Mouse (Mus musculus) c-Kit-positive CD71-positive TER-119-negative erythroid progenitor cells, embryonic 14.5 days (primary cell): ENCODE results near the gene Lrrc75a.
"Not testable (repeated sequence)": the region's sequence is repeated elsewhere in the genome, so short reads cannot be mapped to it uniquely, and the experiment has no call there.

ENCODE experiments used
- DNase-seq: peaks from one replicate; pipeline ENCODE4 v3.0.0-alpha.2; 2013; ENCODE audit warnings: low read depth

Gene Lrrc75a

DNA sequence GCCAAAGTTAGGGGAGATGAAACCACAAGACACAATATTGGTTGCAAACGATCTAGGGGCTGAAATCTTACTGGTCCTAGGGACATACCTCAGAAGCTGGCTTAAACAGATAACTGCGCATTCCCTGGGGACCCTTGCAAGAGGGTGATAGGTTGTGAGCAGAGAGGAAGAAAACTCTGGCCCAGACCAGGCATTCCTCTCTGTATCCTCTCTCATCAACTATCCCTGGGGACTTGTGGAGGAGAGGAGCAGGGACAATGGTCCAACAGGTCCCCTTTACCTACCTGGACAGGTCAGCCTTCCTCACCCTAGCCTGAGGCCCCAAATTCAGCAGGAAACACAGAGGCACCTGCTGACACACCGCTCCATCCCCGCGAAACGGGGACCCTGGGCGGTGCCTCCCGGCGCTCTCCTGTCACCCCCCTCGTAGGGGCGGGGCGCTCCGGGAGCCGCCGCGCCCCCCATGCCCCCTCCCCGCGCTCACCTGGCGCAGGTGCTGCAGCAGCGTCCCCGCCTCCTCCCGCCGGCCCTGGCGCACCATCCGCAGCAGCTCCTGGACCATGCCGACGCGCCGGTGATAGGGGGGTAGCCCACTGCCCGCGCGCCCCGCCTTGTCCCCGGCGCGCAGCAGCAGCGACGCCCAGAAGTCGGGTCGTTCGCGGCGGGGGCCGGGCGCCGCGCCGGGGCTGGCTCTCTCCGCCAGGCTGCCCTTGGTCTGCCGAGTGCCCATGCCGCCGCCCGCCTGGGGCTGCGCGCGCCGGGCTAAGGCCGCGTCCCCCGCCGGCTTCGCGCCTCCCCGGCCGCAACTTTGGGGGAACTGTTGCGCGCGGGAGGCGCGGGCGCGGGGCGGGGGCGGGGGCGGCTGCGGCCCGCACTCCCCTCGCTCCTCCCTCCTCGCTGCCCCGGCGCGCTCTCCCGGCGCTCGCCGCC lies at the start of gene Lrrc75a:
TSS of gene Lrrc75a (minus strand) at position 863 of the 930 bp plus-strand sequence.
- no peak for DNase-seq

DNA sequence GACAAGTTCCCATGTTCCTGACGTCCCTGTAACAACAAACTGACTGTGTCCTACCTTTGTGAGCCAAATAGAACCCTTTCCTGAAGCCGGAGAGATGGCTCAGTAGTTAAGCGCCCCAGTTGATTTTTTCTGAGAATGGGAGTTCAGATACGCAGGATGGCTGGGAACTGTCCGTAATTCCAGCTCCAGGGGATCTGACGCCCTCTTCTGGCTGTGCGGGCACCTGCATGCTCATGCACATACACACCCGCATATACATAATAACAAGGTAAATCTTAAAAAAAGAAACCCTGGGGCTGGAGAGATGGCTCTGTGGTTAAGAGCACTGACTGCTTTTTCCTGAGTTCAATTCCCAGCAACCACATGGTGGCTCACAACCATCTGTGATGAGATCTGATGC lies 46.8 kb upstream of the Lrrc75a start:
- no peak for DNase-seq

DNA sequence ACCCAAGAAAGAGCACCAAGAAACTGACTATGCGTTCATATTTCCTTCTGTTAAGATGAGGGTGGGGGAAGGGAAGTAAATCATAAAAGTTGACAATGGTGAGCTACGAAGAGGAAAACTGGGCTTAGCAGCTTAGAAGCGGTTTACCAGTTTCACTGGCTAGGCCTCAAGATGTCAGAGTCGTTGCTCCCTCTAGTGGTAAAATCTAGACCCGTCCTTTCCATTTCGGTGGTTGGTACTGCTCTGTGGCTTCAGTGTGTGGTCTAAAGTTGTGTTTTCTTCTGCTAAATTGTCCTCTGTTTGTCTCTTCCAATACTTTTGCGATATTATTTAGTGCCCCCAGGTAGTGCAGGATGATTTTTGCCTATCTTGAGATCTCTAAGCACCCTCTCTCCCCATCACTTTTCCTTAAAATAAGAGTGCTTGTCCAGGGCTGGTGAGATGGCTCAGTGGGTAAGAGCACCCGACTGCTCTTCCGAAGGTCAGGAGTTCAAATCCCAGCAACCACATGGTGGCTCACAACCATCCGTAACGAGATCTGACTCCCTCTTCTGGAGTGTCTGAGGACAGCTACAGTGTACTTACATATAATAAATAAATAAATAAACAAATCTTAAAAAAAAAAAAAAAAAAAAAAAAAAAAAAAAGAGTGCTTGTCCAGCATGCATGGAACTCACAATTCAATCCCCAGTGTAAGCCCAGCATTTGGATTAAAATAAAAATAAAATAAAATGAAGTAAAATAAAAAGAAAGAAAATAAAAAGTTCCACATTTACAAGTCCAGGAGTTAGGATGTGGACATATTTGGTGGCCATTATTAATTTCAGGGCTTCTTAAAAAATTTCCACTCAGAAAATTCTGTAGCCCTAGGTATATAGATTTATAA lies 45.2 kb upstream of the Lrrc75a start:
- DNase-seq, result peak; percentile 59

DNA sequence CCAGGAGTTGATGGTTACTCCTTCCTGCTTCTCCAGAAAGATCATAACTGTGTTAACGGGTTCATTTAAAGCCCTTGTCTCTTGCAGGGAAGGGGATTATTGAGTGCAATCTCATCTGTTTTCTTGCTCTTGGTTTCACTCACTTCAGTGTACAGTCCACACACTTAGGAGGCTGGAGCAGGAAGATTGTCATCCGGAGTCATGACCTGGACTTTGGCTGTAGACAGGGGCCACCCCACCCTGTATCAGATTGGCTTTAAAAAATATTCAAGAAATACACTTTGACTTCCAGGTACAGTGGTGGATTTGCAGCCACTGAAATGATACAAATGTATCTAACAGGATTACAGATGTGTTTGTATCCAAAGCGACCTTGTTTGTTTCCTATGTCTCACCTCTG lies 43.3 kb upstream of the Lrrc75a start:
- DNase-seq, result no peak

DNA sequence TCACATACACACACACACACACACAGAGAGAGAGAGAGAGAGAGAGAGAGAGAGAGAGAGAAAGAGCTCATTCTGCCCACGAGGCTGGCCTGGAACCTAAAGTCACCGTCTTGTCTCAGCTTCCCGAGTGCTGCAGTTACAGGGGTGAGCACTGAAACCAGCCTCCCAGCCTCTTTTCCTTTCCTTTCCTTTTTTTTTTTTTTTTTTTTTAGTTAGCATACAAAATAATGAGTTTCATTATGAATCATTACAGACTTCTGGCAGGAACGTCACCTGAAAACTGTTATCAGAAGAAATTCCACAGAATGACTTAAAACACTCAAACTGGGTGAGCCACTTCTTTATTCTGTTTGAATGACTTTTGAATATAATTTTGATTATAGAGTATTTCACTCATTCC lies 31.6 kb upstream of the Lrrc75a start:
- no peak for DNase-seq

DNA sequence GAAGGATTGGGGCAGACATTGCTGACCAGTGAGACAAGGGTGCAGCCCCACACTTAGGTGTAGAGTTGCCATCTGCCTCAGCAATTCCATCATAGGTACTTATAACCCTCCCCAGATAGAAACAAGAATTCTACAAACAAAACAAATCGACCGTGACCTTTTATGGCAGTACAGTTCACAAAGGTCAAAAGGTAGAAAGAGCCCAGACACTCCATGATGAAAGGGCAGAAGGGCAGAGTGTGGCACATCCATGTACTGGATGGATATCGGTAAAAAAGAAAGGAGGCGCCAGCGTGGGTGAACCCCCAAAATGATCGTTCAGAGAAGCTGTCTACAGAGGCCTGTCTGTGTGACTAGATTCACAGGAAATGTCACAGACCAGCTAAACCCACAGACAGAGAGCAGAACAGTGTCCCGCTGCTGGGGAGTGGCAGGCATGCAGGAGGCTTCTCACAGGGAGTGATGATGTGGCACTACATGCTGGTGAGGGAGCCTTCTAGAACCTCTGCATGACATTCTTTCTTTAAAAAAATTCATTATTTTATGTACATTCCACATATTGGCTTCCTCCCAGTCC lies 30.5 kb upstream of the Lrrc75a start:
- no peak for DNase-seq

DNA sequence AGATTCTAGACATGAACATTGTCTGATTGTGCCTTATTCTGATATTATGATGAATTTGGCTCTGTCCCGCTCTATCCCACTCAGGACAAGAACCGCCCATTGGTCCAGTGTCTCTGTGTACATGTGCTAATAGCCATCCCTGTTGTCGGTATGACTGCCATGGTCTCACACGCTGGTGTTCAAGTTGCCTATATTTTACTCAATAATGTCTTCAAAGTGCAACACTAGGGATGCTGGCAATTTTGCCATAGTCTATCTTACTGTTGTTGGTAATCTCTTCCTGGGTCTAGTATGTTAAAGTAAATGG lies 27.9 kb upstream of the Lrrc75a start:
- DNase-seq, result no peak

DNA sequence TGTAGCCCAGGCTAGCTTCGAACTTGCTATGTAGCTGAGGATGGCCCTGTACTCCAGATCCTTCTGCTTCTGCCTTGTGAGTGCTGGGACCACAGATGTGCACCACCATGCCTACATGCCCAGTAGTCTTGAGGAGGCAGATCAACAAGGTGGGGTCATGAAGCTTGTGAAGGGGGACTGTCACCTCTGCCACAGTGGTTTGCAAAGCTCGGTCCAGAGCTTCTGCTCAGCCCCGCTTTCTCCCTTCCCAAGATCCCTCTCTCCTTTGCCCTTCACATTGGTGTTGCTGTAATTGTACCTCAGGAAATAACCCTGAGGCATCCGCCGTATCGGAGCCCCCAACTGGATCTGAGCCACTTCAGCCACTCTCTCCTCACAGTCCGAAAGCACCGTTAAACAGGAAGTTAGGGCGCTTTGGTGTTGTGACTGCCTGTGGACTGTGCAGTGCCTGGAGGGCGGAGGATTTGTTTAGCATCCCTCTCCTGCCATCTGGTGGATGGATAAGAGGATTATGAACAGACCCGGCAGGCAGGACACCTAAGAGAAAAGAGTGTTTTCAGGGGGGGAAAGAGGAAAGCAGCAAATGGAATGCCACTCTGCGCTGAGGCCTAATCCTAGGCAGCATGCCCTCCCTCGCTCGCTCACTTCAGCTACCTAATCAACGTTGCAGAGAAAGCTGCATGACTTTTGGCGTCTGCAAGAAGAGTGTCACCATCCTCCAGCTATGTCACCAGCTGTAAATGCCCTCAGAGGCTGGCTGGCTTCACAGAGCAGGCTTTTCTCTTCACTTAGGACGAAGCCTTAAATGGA lies 27.4 kb upstream of the Lrrc75a start:
- peak; percentile 51 for DNase-seq

DNA sequence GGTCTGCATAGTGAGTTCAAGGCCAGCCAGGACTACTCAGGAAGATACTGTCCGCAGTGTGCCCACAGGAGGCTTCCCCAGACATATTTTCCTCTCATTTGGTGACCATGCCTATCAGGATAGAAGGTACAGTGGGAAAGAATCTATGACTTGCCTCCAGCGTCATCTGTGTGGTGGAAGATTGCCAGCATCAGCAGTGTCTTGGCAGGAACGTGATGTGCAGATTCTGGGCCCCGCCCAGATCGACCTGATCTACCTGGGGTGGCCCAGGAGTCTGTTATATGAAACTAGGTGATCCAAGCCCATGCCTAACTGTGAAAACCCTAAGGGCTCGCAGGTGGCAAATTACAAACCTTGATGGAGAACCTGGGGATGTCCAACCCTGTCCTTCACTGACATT lies 21.7 kb upstream of the Lrrc75a start:
- no peak for DNase-seq

DNA sequence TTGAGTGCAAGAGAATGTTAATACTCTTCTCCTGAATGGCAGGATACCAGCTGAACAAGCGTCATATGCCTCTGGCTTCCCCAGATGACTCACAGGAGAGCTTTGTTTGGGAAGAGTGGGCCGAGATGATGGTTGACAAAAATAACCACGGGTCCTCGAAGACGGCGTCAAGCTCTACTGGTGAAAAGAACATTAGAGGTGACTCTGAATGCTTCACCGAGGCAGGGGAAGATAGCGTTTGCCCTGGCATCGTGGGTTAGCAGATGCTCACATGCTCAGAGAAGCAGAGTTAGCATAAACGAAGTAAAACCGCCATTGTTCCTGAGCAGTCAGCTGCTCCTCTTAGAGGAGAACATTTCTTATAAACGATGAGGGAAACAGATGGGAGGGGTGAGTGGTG lies 21.1 kb upstream of the Lrrc75a start:
- DNase-seq, result no peak

DNA sequence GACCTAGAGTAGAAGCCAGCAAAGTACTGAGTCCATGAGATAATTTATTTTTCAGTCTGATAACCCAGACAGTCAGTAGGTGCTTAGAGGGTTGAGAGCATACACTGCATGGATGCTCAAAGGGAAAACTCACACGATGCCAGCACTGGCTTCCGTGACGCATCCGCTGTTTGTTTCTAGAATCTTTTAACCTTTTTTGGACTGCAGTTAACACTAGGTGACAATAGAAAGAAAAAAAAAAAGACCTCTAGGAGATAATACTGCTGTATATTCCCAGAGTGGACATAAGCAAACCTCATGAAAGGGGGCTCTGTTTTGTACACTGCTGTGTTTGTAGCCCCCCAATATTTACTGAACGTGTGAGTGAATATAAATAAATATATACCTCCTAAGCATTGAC lies 20.7 kb upstream of the Lrrc75a start:
- no peak for DNase-seq

DNA sequence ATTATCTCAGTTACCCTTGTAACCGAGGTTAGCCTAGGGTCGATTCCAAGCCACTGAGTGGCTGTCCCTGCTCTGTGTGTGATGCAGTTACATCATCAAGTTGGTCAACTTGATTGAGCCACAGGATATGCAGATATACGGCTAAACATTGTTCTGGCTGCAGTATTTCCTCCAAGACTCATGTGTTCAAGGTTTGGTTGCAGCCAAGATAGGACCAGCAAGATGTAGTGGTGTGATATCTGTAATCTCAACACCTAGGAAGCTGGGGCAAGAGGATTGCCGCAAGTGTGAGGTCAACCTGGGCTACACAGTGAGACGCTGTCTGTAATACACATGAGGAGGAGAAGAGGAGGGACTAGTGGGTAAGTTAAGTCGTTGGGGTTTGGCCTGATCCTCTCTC lies 15.9 kb upstream of the Lrrc75a start:
- no peak for DNase-seq

DNA sequence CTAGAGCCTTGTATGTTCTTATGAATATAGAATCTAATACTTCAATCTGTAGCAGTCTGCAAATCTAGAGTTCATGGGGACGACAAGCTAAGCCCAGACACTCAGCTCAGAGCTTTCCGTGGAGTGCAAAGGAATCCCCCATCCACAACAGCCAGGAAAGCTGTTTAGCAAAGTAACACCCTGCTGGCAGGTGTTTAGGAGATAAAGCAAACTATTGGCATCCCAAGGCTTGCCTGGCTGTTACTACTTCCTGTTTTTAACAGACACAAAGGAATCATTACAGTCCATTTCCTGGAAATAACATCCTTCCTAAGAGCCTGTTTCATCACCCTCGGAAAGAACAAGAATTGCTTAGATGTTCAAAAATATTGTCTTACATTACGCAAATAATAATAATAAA lies 12.6 kb upstream of the Lrrc75a start:
- no peak for DNase-seq

DNA sequence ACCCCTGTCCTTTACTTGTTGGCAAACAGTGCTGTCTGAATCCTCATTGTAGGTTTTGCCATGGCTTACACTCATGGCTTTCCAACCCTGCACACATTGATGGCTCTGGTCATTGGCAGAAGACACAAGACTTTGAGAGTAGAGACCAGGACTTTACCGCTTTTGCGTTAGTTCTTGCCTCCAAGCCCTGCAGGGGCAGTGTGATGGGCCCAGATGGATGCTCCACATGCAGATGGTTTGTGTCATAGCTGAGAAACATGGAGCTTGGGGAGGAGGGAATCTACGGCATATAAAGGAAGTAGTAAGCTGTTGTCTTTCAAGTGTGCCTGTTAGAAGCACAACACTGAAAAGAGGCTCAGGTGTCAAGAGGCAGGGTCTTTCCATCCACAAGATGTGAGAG lies 3.8 kb upstream of the Lrrc75a start:
- no peak for DNase-seq

DNA sequence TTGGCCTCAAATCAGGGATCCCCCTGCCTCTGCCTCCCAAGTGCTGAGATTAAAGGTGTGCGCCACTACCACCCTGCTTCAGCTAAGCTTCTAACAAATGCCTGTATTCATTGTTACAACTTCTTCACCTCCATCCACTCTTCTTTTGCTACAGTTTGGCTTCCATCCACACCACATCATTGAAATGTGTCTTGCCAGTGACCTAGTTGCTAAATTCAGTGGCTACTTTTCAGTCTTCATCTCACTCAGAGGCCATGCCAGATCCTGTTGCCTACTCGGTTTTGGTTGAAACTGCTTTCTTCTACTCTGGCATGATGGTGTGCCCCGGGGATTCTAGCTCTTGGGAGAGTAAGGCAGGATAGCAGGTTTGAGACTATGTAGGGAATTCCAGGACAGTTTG lies 3.2 kb upstream of the Lrrc75a start:
- DNase-seq, result no peak

DNA sequence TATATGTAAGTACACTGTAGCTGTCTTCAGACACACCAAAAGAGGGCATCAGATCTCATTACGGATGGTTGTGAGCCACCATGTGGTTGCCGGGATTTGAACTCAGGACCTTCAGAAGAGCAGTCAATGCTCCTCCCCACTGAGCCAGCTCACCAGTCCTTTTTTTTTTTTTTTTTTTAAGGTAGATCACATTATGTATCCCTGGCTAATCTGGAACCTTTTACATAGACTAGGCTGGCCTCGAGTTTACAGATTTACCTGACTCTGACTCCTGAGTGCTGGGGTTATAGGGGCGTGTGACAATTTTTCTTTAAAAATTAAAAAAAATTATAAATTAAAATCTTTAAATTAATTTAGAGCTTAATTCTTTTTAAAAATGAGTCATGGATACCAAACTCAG lies 1.5 kb upstream of the Lrrc75a start:
- DNase-seq, result not testable (repeated sequence)

DNA sequence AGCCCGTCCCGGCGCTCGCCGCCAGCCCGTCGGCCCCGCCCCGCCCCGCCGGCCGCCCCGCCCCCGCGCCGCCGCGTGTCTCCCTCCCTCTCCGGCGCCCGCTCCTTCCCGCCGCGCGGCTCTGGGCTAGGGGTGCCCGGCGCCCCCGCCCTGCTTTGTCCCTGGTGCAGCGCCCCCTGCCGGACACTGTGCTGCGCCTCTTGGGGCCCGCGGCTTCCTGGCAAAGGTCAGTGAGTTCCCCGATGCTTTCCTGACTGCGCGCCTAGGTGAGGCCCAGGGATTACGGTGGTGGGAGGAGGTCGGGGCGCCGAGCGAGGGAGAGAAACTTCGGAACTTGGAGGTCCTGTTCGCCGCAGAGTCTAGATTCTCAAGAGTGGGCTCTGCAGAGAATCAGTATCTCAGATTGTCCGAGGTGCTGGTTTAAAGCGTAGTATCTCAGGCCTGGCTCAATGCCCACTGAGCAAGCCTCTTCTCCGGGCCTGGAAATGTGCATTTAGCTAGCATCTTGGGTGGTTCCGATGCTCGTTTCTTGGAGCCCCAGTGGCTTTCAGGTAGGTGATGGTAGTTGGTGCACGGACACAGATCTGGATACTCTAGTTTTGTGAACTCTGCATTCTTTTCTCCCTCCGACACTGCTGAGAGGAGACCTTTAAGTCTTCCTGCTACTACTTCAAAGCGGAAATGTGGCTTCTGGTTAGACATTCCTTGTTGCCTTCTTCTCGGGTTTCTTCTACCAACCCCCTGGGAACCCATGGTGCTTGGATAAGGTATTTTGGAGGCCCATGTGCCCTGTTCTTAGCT lies 468 bp upstream of the Lrrc75a start, which contains the start of gene Mmgt2:
TSS of gene Mmgt2 (plus strand) at position 74 of the 801 bp plus-strand sequence.
- peak; percentile 84 for DNase-seq

DNA sequence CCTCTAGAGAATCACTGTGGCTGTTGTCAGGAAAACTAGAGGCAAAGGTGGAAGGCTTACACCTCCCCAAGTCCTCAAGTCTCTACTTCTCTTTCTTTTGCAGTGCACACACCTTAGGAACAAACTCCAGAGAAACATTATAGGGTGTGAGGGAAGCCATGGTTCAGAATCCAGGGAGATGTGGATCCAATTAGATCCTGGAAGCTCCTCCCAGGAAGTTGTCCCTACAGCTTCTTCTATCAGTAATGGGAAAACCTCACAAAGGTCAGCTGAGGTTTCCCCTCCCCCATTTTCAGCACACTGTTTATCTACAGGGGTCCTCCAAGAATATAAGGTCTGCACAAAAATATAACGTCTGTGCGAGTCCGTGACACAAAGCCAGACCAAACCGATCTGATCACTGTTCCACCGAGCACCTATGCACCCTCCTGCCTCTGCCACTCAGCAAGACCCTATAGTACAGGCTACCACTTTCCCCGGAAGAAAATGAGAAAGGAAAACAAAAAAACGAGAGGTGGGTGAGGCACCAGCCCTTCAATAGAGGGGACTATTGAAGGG lies 1.3 kb downstream of the Lrrc75a start:
- no peak for DNase-seq

DNA sequence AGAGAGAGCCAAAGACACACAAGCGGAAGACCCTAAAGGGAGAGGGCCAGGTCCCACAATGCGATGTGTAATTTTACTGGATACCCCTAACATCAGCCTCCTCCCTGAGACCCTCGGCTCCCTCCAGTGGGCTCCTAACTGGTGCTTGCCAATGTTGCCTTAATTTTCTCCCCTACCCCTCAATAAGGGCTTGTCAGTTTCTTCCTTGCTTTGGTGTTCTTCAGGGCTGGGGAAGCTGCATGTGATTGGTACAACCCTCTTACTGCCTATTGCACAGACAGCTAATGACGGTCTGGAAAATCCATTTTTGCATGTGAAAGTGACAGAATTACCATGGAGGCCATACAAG lies 1.9 kb downstream of the Lrrc75a start:
- DNase-seq, result no peak

DNA sequence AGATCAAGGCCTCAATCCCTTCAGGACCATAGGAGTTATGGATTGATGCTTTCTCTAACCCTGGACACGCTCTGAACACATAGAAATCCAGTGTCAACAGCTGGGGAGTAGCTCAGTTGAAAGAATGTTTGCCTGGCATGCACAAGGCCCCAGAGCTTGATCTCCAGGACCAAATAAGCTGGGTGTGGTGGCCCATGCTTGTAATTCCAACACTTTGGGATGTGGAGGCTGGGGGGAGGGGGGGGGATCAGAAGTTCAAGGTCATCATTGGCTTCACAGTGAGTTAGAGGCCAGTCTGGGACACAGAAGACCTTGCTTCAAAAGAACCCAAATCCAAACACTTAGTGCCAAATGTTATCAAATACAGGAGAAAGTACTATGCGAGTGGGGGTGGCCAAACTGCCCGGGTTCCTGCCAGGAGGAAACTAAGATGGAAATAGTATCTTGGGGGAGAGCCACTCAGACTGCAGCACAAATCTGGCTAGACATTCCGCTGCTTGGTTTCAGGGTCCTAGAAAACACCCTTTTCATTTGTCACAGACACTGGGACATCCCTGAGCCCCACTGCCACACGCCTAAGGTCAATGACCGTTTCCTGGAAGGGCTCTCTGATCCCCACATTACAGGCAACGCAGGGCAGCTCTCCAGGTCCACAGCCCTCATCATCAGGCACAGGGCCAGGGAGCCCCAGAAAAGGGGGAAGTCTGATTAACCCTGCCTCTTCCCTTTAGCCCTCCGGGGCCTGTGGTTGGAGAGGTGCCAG lies 2.4 kb downstream of the Lrrc75a start:
- no peak for DNase-seq
